Mouse (Mus musculus) gastrocnemius, adult 2 months (tissue): ENCODE measurements around the gene Tbc1d16. TPM values are rescaled to one million over a fixed set of nuclear protein-coding genes. Genes with fewer than 3 reads are reported as not detected.

ENCODE experiments used
- DNase-seq: peaks from one replicate; pipeline ENCODE4 v3.0.0; 2022
- H3K27ac ChIP-seq: fragments of 200-600 bp; 2 replicates; pipeline ENCODE4 v1.8.1; 2022; ENCODE audit warnings: mild to moderate bottlenecking
- H3K4me3 ChIP-seq: fragments of 200-600 bp; 2 replicates; pipeline ENCODE4 v1.8.1; 2022; ENCODE audit warnings: mild to moderate bottlenecking, moderate library complexity
- CTCF ChIP-seq: fragments of 200-600 bp; IDR thresholded peaks from 2 replicates; pipeline ENCODE4 v1.8.1; 2022; ENCODE audit warnings: antibody characterized with exemption, mild to moderate bottlenecking, moderate library complexity
- intact Hi-C: fragments of 180-260 bp; cut with DNase I; formaldehyde crosslinking; loops from one replicate; pipeline ENCODE4 v1.15.1; 2025
- total RNA-seq, 2 experiments: library from RNA; stranded (reverse); gene quantifications; 2 replicates each; pipeline ENCODE4 v1.2.3; 2021

Tbc1d16 gene
- total RNA-seq, 2 experiments from 2014 or later = 30.7 to 36.6 TPM

GRCm38 (mm10) chr11:119176389-119177179 is 51.7 kb downstream of the Tbc1d16 start:
- no peak overlapping the region for H3K4me3 ChIP-seq
- intact Hi-C loops = no loop called here
- no peak for DNase-seq
- TF ChIP-seq CTCF = no peak
- no peak overlapping the region for H3K27ac ChIP-seq

DNA sequence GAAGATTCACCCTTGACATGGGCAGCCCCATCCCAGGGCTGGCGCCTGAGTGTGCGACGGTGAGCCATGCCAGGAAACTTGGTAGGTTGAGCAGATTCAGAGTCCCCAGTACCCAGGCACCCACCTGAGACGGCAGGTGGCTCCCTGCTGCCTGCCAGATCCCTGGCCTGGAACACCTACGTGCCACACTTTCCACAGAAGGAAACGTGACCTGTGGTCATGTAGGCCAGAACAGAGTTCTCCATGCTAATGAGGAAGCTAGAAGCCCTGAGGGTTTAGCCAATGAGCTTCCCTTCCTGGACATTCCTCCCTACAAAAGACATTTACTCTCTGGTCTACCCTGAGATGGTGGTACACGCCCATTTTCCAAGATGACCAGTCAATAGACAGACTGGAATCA is 56.7 kb downstream of the Tbc1d16 start:
- no peak for TF ChIP-seq CTCF
- intact Hi-C loops = no loop called here
- no peak overlapping the region for H3K27ac ChIP-seq
- H3K4me3 ChIP-seq = no peak overlapping the region
- DNase-seq = no peak

GRCm38 (mm10) chr11:119168851-119169250 is 59.4 kb downstream of the Tbc1d16 start:
- H3K4me3 ChIP-seq = no peak overlapping the region
- no peak overlapping the region for H3K27ac ChIP-seq
- no peak for TF ChIP-seq CTCF
- intact Hi-C loops = no loop called here
- no peak for DNase-seq

GRCm38 (mm10) chr11:119165995-119166394 is 62.3 kb downstream of the Tbc1d16 start:
- no peak for TF ChIP-seq CTCF
- no peak for DNase-seq
- Histone ChIP-seq H3K27ac (no peak overlapping the region), H3K4me3 (no peak overlapping the region)
- intact Hi-C loops = no loop called here

DNA sequence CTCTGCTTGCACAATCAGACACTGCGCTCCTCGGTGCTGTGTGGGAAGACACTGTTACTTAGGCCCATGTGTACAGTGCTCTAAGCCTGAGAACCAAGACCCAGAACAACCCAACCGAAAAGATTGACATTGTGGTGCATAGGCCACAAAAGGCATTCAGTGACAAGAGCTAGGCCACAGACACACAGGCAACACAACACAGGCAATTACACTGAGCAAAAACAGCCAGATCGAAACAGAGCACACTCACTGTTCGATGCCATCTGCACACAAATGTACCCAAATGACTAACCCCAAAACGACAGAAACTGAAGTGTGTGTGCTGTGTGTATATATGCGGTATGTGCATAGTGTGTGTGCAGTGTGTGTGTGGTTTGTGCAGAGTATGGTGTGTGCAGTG is 63.9 kb downstream of the Tbc1d16 start:
- Histone ChIP-seq H3K4me3 (no peak overlapping the region), H3K27ac (no peak overlapping the region)
- TF ChIP-seq CTCF = no peak
- DNase-seq = no peak
- intact Hi-C loops = no loop called here

DNA sequence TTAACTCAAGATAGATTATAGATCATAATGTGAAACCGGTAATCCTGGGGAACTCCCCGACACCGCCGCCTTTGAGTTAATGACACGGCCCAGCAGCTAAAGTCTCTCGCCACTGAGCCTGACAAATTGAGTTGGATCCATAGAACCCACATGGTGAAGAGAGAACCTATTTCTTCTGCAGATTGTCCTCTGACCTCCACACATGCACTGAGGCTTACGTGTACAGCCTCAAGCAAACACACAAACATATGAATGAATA is 64.6 kb downstream of the Tbc1d16 start:
- TF ChIP-seq CTCF = no peak
- DNase-seq = no peak
- H3K4me3 ChIP-seq = no peak overlapping the region
- no peak overlapping the region for H3K27ac ChIP-seq
- intact Hi-C loops = no loop called here

GRCm38 (mm10) chr11:119162959-119163733 is 65.2 kb downstream of the Tbc1d16 start:
- intact Hi-C loops = no loop called here
- DNase-seq = no peak
- no peak for TF ChIP-seq CTCF
- no peak overlapping the region for H3K27ac ChIP-seq
- H3K4me3 ChIP-seq = no peak overlapping the region

- DNase-seq = no peak
- no peak for TF ChIP-seq CTCF
- Histone ChIP-seq H3K4me3 (no peak overlapping the region), H3K27ac (no peak overlapping the region)
- intact Hi-C loops = no loop called here
Measured at GRCm38 (mm10) chr11:119161665-119162064, 66.6 kb downstream of the Tbc1d16 start.

DNA sequence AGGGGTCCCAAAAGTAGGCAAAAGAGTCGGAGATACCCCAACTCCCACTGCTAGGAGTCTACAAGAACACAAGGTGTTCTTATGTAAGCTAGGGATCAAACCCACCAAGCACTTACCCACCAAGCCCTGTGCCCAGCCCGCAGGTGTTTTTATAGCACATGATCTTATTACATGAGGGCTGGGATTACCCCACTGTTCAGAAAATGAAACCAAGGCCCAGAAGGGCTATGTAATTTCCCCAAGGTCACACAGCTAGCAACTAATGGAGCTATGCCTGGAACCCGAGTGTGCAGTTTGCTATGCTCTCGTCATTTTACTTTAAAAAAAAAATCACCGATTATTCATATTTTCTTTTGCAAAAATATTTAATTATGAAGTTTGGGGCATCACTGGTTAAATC is 68.2 kb downstream of the Tbc1d16 start:
- Histone ChIP-seq H3K27ac (no peak overlapping the region), H3K4me3 (no peak overlapping the region)
- intact Hi-C loops = no loop called here
- no peak for DNase-seq
- TF ChIP-seq CTCF = no peak

DNA sequence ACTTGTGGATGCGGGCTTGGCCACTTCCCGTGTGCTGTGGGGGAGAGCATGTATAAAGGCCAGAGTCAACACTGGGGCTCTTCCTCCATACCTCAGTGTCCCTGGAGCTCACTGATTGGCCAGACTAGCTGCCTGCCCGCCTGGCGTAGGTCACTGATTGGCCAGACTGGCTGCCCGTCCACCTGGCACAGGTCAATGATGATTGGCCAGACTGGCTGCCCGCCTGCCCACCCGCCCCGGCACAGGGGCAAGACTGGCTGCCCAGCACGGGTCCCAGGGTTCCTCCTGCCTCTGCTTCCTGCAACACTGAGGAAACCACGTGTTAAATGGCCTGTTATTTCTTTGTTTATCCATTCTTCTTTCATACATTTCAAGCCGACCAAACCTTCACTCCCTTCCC is 68.8 kb downstream of the Tbc1d16 start:
- no peak for TF ChIP-seq CTCF
- peak overlapping the region; percentile 29 for H3K4me3 ChIP-seq
- intact Hi-C loops = no loop called here

GRCm38 (mm10) chr11:119157377-119158189 is 70.7 kb downstream of the Tbc1d16 start:
- TF ChIP-seq CTCF = no peak
- Histone ChIP-seq H3K4me3 (no peak overlapping the region), H3K27ac (no peak overlapping the region)
- DNase-seq = no peak
- intact Hi-C loops = no loop called here

More for the DNA sequence above, 68.8 kb downstream of the Tbc1d16 start:
- peak; percentile 70 for DNase-seq
- no peak overlapping the region for H3K27ac ChIP-seq

DNA sequence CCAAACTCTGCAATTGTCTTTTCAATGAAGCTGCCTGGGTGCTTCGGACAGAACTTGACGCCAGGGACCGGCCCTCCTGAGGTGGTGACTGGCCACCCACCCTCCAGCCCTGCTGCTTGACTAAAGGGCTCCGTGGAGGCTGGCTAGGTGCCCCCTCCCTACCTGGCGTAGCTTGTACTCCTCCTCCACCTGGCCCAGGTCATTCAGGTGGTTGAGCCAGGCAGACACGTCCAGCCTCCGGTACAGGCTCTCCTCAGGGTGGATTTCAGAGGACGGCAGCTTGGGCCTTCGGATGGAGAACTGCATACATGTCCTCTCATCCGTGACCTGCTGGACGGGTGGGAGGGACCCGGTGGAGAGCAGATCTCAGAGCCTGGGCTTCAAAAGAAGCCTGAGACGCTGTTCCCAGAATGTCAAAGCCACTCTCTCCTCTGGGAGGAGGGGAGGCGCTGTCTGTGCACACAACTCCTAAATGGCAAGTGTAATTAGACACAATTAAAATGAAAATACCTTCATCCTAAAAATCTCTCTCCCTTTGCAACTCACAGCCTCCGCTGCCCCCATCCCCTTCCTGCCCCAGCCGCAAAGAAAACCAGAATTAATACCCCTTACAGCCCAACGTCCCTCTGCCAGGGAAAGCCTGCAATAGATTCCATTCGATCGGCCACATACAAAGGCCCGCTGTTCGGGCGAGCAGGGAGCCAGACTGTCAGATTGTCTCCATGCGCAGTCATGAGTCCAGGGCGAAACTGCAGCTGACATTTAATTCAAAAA is 71.6 kb downstream of the Tbc1d16 start:
- Histone ChIP-seq H3K4me3 (no peak overlapping the region), H3K27ac (no peak overlapping the region)
- TF ChIP-seq CTCF = no peak
- intact Hi-C loops = no loop called here
- DNase-seq = no peak
